Mouse (Mus musculus): ENCODE measurements around the gene Mrgprh. TPM values are rescaled to one million over a fixed set of nuclear protein-coding genes. Genes with fewer than 3 reads are reported as not detected.

Mrgprh gene
- polyA plus RNA-seq (2014; fragmentation: Nextera tagmentation; extraction: Ambion mirVana), result not detected in 2 replicates

DNA sequence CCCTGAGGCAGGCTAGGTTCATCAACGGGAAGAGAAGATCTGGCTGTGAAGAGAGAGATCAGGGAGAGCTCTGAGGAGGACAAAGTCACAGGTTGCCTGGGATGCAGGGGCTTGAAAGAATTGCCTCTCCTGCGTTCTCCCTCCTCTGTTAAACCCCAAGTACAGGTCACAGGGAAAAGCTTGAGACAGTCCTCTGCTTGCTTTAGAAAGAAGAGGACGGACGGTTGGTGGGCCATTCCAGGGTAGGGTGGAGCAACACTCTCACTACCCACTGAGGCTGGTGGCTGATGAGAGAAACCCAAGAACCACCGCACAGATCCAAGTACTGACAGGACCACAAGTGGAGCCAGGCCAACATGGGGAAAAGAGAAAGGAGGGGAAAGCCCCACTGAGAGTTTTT, at the start of gene Mrgprh:
Mrgprh (plus strand) TSS at position 301 of the 400 bp plus-strand sequence.
- Histone ChIP-seq H3K9ac (ENCODE audit: low read depth, low read length) (no peak within 1 kb of the TSS), H3K4me2 (replicated peaks; ENCODE audit: low read depth, low read length) (no peak within 1 kb of the TSS), H3K27me3 (ENCODE audit: control insufficient read depth, insufficient read depth, low read length) (no peaks in the 10 kb centered on the region; the same call in 1 of the 2 replicates), H3K4me1 (ENCODE audit: control insufficient read depth, insufficient read depth, low read length) (no peaks in the 10 kb centered on the region), H3K9me3 (ENCODE audit: control insufficient read depth, low read length) (no peaks in the 10 kb centered on the region; the same call in 1 of the 2 replicates), H3K4me3 (ENCODE audit: low read length) (no peak within 1 kb of the TSS), H3K27ac (ENCODE audit: low read depth, low read length) (no peak within 1 kb of the TSS), H3K36me3 (ENCODE audit: control insufficient read depth, insufficient read depth, low read length) (no peaks in the 10 kb centered on the region)
- 83% methylated on average over 5 of the region's 5 CpGs for WGBS
- no peak for ATAC-seq (ENCODE audit: low FRiP score, low TSS enrichment)

- no peak for ATAC-seq (ENCODE audit: low FRiP score, low TSS enrichment)
- 77% methylated on average over 5 of the region's 5 CpGs for WGBS
- Histone ChIP-seq H3K4me3 (ENCODE audit: low read length) (no peak overlapping the region), H3K4me2 (replicated peaks; ENCODE audit: low read depth, low read length) (no peak overlapping the region), H3K27me3 (ENCODE audit: control insufficient read depth, insufficient read depth, low read length) (no peaks in the 10 kb centered on the region), H3K9ac (ENCODE audit: low read depth, low read length) (no peak overlapping the region), H3K27ac (ENCODE audit: low read depth, low read length) (no peak overlapping the region), H3K36me3 (ENCODE audit: control insufficient read depth, insufficient read depth, low read length) (no peaks in the 10 kb centered on the region), H3K4me1 (ENCODE audit: control insufficient read depth, insufficient read depth, low read length) (no peaks in the 10 kb centered on the region), H3K9me3 (ENCODE audit: control insufficient read depth, low read length) (no peaks in the 10 kb centered on the region; the same call in 1 of the 2 replicates)
These were observed 45.5 kb upstream of the Mrgprh start for GRCm38 (mm10) chr17:12830351-12830750.

DNA sequence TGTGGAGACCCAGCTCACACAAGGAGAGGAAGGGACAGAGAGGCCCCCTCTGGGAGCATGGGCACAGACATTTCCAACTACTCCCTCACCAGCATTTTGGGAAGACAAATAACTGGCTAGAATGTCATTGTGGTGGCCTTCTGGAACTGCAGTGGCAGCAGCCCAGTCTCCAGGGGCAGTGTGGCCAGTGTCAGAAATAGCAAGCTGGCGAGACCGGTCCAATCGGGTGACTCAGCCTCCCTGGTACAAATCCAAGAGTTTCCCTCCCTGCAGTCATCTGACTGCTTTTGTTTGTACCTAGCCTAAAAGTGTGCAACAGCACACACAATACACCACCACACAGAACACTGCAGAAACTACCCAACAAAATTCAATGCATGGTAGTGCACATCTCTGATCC, 43.6 kb upstream of the Mrgprh start:
- no peaks in the 10 kb centered on the region for H3K36me3 ChIP-seq (ENCODE audit: control insufficient read depth, insufficient read depth, low read length)
- no peak overlapping the region for H3K9ac ChIP-seq (ENCODE audit: low read depth, low read length)
- no peak overlapping the region for H3K27ac ChIP-seq (ENCODE audit: low read depth, low read length)
- WGBS, result 94% methylated on average over 3 of the region's 3 CpGs
- no peaks in the 10 kb centered on the region for H3K27me3 ChIP-seq (ENCODE audit: control insufficient read depth, insufficient read depth, low read length)
- H3K9me3 ChIP-seq (ENCODE audit: control insufficient read depth, low read length), result no peaks in the 10 kb centered on the region; the same call in 1 of the 2 replicates
- no peak overlapping the region for H3K4me3 ChIP-seq (ENCODE audit: low read length)
- H3K4me2 ChIP-seq (replicated peaks; ENCODE audit: low read depth, low read length), result no peak overlapping the region
- no peaks in the 10 kb centered on the region for H3K4me1 ChIP-seq (ENCODE audit: control insufficient read depth, insufficient read depth, low read length)
- no peak for ATAC-seq (ENCODE audit: low FRiP score, low TSS enrichment)

DNA sequence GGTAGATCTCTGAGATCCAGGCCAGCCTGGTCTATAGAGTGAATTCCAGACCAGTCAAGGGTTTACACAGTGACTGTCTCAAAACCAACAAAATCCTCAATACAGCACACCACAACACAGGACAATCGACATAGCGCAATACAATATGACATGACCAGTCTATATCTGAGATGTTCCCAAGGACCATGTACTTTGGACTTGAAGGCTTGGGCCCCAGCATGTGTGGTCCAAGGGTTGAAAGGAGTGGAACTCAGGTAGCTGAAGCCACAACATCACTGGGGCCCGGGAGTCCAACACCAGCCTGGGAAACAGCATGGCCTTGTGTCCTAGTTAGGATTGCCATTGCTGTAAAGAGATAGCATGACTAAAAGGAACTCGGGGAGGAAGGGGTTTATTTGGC, 43.2 kb upstream of the Mrgprh start:
- Histone ChIP-seq H3K27me3 (ENCODE audit: control insufficient read depth, insufficient read depth, low read length) (no peaks in the 10 kb centered on the region), H3K4me1 (ENCODE audit: control insufficient read depth, insufficient read depth, low read length) (no peaks in the 10 kb centered on the region), H3K9ac (ENCODE audit: low read depth, low read length) (no peak overlapping the region), H3K27ac (ENCODE audit: low read depth, low read length) (no peak overlapping the region), H3K36me3 (ENCODE audit: control insufficient read depth, insufficient read depth, low read length) (no peaks in the 10 kb centered on the region), H3K9me3 (ENCODE audit: control insufficient read depth, low read length) (no peaks in the 10 kb centered on the region), H3K4me3 (ENCODE audit: low read length) (no peak overlapping the region), H3K4me2 (replicated peaks; ENCODE audit: low read depth, low read length) (no peak overlapping the region)
- 97% methylated on average over 4 of the region's 4 CpGs for WGBS
- no peak for ATAC-seq (ENCODE audit: low FRiP score, low TSS enrichment)

- no peaks in the 10 kb centered on the region for H3K4me1 ChIP-seq (ENCODE audit: control insufficient read depth, insufficient read depth, low read length)
- no peak overlapping the region for H3K4me3 ChIP-seq (ENCODE audit: low read length)
- H3K36me3 ChIP-seq (ENCODE audit: control insufficient read depth, insufficient read depth, low read length), result no peaks in the 10 kb centered on the region
- H3K27me3 ChIP-seq (ENCODE audit: control insufficient read depth, insufficient read depth, low read length), result no peaks in the 10 kb centered on the region
- no peaks in the 10 kb centered on the region for H3K9me3 ChIP-seq (ENCODE audit: control insufficient read depth, low read length)
- peak; percentile 63; the same call in 1 of the 2 replicates for ATAC-seq (ENCODE audit: low FRiP score, low TSS enrichment)
- H3K4me2 ChIP-seq (replicated peaks; ENCODE audit: low read depth, low read length), result no peak overlapping the region
- WGBS, result 63% methylated on average over 3 of the region's 3 CpGs
- no peak overlapping the region for H3K9ac ChIP-seq (ENCODE audit: low read depth, low read length)
- no peak overlapping the region for H3K27ac ChIP-seq (ENCODE audit: low read depth, low read length)
These were observed 41.5 kb upstream of the Mrgprh start for GRCm38 (mm10) chr17:12834317-12834716.

DNA sequence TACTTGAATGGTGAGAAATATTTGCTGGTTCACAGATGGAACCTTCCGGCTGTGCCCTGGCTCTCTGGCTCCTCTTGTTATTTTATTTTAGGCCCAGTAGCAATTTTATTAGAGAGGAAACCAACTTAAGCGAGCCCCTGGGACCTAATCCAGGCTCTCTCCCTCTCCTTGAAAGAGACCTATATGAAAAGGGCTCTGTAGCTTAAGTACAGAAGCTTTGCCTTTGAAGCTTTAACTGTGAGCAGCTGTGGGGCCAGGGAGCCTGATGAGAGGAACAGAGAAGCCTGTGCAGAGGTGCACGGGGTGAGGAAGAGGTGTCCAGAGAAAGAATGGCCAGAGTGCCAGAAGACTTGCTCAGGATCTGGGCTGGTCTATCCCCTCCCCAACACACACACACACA, 41.0 kb upstream of the Mrgprh start:
- Histone ChIP-seq H3K27me3 (ENCODE audit: control insufficient read depth, insufficient read depth, low read length) (no peaks in the 10 kb centered on the region), H3K4me1 (ENCODE audit: control insufficient read depth, insufficient read depth, low read length) (no peaks in the 10 kb centered on the region), H3K9me3 (ENCODE audit: control insufficient read depth, low read length) (no peaks in the 10 kb centered on the region), H3K36me3 (ENCODE audit: control insufficient read depth, insufficient read depth, low read length) (no peaks in the 10 kb centered on the region), H3K9ac (ENCODE audit: low read depth, low read length) (no peak overlapping the region), H3K27ac (ENCODE audit: low read depth, low read length) (no peak overlapping the region), H3K4me3 (ENCODE audit: low read length) (no peak overlapping the region), H3K4me2 (replicated peaks; ENCODE audit: low read depth, low read length) (no peak overlapping the region)
- no peak for ATAC-seq (ENCODE audit: low FRiP score, low TSS enrichment)
- WGBS, result 59% methylated on average over 3 of the region's 3 CpGs

DNA sequence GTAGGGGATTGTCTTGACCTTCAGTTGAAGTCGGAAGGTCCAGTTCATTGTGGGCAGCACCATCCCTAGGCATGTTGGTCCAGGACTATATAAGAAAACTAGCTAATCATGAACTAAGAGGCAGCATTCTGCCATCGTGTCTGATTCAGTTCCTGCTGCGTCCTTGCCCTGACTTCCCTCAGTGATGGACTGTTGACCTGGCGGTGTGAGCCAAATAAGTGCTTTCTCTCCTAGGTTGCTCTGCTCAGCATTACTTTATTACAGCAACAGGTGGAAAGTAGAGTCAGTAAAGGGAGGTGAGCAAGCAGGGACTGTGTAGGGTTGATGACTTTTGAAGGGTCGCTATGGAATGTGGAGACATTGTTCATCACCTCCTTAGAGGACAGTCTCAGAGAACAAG, 40.1 kb upstream of the Mrgprh start:
- no peak overlapping the region for H3K27ac ChIP-seq (ENCODE audit: low read depth, low read length)
- 90% methylated on average over 5 of the region's 5 CpGs for WGBS

DNA sequence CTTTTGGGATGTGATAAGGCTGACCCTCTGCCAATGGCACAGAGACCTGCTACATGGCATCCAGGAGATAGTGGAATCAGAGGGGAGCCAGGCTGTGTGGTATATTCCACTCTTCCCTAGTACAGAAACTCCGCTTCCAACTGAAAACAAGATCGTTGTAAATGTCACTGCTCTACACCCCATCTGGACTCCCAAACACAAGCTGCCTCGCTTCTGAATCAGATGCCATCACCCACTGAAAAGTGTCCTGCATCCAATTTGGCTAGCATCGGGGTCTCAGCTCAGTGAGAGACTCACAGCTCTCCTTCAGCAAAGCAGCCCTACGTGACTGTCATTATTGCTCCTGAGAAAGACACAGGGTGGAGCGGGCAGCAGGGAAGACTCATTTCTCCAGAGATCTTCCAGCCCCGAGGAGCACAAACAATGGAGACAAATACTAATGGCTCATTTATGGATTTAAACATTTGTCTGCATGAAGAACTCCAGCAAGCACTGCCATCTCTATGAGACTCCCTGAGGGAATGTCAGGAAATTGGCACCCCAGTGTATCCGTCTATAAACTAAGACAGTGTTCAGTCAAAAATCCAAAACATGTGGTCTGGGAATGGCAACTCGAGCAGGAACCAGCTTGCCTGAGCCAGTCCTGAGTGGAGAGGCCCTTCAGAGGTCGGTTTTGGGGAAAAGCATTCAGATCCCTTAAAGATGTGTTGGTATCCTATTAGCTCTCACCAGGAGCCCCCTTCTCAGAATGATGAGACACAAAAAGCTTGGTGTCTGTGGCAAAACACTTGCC, 36.2 kb upstream of the Mrgprh start:
- Histone ChIP-seq H3K36me3 (ENCODE audit: control insufficient read depth, insufficient read depth, low read length) (no peaks in the 10 kb centered on the region), H3K27me3 (ENCODE audit: control insufficient read depth, insufficient read depth, low read length) (no peaks in the 10 kb centered on the region), H3K4me2 (replicated peaks; ENCODE audit: low read depth, low read length) (no peak overlapping the region), H3K4me3 (ENCODE audit: low read length) (no peak overlapping the region), H3K4me1 (ENCODE audit: control insufficient read depth, insufficient read depth, low read length) (no peaks in the 10 kb centered on the region), H3K9me3 (ENCODE audit: control insufficient read depth, low read length) (no peaks in the 10 kb centered on the region), H3K9ac (ENCODE audit: low read depth, low read length) (no peak overlapping the region), H3K27ac (ENCODE audit: low read depth, low read length) (no peak overlapping the region)
- ATAC-seq (ENCODE audit: low FRiP score, low TSS enrichment), result no peak
- WGBS, result 81% methylated on average over 10 of the region's 10 CpGs

More for the DNA sequence above, 40.1 kb upstream of the Mrgprh start:
- no peak overlapping the region for H3K4me3 ChIP-seq (ENCODE audit: low read length)
- no peaks in the 10 kb centered on the region for H3K4me1 ChIP-seq (ENCODE audit: control insufficient read depth, insufficient read depth, low read length)
- no peak overlapping the region for H3K4me2 ChIP-seq (replicated peaks; ENCODE audit: low read depth, low read length)
- H3K9me3 ChIP-seq (ENCODE audit: control insufficient read depth, low read length), result no peaks in the 10 kb centered on the region
- H3K27me3 ChIP-seq (ENCODE audit: control insufficient read depth, insufficient read depth, low read length), result no peaks in the 10 kb centered on the region
- H3K9ac ChIP-seq (ENCODE audit: low read depth, low read length), result no peak overlapping the region
- no peak for ATAC-seq (ENCODE audit: low FRiP score, low TSS enrichment)
- H3K36me3 ChIP-seq (ENCODE audit: control insufficient read depth, insufficient read depth, low read length), result no peaks in the 10 kb centered on the region

DNA sequence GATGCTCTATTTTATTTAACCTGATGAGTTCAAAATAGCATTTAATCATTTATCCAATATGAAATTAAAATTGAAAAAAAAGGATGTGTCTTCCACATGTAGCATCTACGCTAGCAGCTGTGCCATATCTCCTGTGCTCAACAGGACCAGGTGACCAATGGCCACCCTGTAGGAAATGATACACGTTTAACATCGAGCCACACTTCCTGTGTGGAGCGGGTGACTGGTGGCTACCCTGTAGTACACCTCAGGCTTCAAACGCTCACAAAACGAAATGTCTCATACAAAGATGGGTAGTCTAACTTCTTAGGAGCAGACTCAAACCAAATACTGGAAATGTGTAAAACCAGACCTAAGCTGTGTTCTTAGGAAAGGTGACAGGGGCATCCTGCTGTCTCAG, 32.0 kb upstream of the Mrgprh start:
- Histone ChIP-seq H3K4me3 (ENCODE audit: low read length) (no peak overlapping the region), H3K27me3 (ENCODE audit: control insufficient read depth, insufficient read depth, low read length) (no peaks in the 10 kb centered on the region), H3K4me1 (ENCODE audit: control insufficient read depth, insufficient read depth, low read length) (no peaks in the 10 kb centered on the region; the same call in 1 of the 2 replicates), H3K9ac (ENCODE audit: low read depth, low read length) (no peak overlapping the region), H3K36me3 (ENCODE audit: control insufficient read depth, insufficient read depth, low read length) (no peaks in the 10 kb centered on the region), H3K4me2 (replicated peaks; ENCODE audit: low read depth, low read length) (no peak overlapping the region), H3K9me3 (ENCODE audit: control insufficient read depth, low read length) (no peaks in the 10 kb centered on the region), H3K27ac (ENCODE audit: low read depth, low read length) (no peak overlapping the region; the same call in 1 of the 2 replicates)
- 72% methylated on average over 6 of the region's 6 CpGs for WGBS
- ATAC-seq (ENCODE audit: low FRiP score, low TSS enrichment), result no peak

All from kidney, embryonic 14.5 days (tissue).